Mouse (Mus musculus) skeletal muscle tissue, adult 2 months (tissue): ENCODE data around the gene Osbpl8.

ENCODE experiments used
- DNase-seq: peaks from one replicate; pipeline ENCODE4 v3.0.0-alpha.2; 2012; ENCODE audit warnings: low read depth, low spot score

Osbpl8 gene

DNA sequence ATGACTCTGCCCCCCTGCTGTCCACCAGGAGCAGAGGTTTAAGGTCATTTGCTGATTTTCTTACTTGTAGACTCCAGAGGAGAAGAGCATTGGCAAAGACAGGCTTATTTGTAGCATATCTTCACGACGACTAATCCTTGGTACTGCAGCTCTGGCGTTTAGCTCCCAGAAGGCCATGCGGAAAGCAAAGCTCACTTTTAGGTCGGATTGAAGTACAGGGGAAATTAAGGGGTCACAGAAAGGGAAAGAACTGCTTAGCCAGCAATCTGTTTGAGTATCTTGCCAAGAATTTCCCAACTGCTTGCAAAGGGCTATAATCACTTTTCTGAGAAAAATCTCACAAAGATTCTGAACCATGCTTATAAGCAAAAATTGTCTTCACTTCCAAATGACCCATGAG, 14.8 kb upstream of the Osbpl8 start:
- no peak for DNase-seq

DNA sequence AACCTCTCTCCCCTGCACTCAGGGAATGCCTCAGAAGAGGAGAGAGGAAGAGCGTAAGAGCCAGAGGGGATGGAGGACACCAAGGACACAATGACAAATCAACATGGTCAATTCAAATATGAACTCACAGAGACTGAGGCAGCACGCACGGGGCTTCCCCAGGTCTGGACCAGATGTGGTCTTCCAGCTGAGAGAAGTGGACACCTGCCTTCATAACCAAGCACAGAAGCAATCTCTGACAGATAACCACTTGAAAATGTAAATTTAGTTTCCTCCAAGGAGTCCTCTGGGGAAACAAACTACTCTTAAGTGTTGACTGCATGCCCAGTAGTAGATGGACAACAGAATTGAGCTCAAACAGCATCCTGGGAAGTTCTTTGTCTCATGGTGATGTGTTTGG, 9.5 kb upstream of the Osbpl8 start:
- no peak for DNase-seq

DNA sequence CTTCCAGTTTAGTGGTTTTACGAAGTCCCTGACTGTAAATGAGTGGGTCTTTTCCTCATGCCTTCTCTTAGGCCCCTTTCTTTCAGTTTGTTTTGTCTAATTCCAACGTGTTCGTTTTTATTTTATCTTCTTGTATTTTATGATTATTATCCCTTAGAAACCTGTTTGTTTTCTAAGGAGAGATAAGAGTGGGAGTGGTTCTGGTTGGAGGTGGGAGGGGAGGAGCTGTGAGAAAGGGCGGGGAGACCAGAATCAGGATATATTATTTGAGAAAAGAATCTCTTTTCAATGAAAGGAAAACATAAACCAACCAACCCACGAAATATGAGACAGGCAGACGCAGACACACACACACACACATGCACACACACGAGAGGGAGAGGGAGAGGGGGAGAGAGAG, 9.0 kb upstream of the Osbpl8 start:
- no peak for DNase-seq

DNA sequence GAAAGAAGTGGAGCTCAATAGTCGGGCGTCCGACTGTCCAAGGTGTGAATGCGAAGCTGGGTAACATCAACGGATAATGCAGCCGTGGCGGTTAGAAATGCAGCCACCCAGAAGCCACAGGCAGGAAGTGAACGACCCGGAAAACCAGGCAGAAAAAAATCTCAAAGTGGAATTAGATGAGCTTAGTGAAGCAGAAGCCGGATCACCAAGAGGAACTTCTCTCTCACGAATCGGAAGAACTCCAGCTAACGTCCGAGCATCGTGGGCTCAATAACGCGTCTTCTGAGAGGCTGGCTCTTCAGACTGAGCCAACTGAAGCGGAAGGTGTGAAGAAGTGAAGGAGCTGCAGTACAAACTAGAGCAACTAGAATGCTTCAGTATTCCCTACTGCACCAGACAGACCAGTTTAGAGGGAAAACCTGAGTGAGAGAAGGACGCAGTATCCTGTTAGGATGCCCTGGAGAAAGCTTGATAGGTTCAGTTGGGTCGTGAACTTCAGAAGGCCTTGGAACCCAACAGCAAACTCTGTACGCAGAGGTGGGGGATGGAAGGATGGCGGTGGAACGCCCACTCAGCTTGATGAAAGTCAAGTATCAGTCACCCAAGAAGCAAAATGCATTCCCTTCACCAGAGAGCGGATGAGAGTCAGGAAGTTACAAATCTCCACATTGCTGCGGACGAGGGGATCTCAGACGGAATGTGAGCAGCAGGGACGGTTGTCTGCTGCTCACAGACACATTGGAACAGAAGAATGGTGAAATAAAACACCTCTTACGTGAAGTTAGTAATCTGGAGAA, 8.0 kb upstream of the Osbpl8 start:
- DNase-seq, result no peak

DNA sequence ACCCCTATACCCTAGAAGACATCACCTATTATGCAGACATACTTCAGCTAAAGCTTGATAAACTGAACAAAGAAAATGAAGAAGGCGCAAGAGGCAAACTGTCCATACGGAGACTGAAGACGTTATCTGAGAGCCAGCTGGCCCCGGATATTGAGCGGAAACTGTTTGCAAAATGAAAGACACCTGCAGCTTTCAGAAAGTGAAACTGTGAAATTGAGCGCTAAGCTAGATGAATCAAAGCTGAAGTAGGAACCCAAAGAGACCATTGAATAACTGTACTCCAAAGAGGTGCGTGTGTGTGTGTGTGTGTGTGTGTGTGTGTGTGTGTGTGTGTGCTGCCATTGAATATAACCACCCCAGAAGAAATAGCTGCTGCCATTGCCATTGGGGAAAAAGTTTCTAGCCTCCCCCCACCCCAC, 7.3 kb upstream of the Osbpl8 start:
- no peak for DNase-seq

DNA sequence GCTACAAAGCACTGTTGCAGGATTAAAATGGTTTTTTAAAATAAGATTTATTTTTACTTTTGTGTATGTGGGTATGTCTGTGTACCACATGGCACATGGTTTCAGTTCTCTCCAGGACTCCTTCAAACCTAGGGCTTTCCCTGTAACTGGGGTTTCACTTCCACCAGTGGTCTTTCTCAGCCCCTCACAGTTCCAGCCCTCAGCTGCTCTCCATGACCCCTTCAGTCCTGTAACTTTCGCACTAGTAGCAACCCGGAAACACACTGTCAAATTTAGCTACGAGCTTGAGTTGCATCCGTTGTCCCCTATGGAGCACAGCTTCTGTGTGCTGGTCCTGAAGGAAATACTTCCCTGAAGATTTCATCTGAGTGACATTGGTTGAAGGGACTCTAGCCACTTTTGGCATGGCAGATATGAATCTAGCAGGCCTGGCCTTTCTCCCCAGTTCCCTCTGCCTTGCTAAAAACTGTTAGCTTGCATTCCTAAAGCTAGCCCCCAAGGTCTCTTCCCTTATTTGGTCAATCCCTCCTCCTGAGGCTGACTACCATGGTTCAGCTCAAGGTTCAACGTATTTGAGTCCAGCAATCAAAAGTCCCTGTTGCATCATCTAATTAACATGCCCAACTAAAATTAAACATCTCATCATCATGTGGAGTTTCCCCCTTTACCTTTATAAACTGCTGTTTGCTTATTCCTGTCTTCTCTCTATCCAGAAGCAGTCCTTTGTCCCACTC, 4.6 kb upstream of the Osbpl8 start:
- no peak for DNase-seq

DNA sequence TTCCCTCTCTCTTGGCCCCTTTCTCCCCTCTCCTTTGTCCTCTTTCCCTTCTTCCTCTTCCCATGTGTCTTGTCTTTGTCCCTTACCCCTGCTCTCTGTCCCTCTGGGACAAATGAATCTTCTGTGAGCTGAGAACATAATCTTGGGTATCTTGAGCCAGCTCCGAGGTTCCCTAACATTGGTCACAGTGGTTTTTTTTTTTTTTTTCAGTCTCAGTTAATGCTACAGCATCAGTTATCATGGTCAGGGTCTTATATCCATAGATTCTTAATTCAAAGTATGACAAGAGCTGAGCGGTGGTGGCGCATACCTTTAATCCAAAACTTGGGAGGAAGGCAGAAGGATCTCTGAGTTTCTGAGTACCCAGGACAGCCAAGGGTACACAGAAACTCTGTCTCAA, 4.0 kb upstream of the Osbpl8 start:
- DNase-seq, result no peak

DNA sequence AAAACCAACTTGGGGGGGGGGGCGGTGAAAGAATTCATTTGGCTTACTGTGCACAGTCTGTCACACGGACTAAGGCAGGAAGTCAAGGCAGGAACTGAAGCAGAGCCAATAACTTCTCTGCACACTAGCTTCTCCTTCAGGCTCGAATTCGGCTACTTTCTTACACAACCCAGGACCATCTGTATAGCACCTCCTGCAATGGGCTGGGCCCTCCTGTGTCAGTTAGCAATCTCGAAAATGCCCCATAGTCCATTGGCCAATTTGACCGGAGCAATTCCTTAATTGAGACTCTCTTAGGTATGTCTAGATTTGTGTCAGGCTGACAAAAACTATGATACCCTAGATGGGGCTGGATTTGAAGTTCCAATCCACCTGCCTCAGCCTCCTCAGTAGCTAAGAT, 3.2 kb upstream of the Osbpl8 start:
- no peak for DNase-seq

DNA sequence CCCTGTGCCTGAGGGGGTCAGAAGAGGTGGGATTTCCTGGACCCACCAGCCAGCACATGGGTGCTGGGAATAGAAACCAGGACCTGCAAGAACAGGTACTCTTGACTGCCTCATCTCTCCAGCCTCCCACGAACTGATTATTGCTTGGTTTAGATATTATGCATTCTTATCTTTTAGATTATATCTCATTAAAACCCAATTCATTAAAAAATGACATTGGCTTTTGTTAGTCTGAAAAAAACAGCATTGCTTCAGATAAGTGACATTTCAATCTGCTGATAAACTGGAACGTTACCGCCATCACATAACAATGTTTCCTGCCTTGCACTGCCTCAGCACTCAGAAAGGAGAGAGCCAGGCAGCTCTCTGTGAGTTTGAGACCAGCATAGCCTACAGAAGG, 1.5 kb upstream of the Osbpl8 start:
- DNase-seq, result no peak

DNA sequence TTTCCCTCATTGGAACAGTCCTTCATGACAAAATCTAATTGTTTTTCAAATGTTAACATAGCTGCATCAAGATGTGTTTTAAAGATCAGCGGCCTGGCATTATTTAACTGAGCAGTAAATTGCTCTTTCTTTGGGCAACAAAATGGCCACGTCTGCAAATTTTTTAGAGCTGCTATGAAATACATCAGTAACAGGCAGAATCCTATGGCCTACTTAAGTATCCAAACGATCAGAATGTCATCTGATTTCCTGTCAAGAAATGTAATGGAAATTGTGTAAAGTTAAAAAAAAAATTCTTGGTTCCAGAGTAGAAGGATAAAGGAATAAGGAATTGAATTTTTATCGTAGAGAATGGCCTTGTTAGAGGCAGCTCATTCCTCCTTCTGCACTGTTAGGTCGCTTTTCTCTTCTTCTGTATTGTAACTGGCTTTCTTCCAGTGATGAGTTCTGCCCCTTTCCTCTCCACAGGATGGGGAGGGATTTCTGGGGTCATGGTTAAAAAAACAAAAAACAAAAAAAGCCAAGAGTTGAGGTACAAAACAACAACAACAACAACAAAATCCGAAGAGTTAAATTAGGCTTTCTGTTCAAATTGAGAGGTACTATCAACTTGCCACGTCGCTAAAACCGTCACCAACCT, 831 bp upstream of the Osbpl8 start:
- no peak for DNase-seq

DNA sequence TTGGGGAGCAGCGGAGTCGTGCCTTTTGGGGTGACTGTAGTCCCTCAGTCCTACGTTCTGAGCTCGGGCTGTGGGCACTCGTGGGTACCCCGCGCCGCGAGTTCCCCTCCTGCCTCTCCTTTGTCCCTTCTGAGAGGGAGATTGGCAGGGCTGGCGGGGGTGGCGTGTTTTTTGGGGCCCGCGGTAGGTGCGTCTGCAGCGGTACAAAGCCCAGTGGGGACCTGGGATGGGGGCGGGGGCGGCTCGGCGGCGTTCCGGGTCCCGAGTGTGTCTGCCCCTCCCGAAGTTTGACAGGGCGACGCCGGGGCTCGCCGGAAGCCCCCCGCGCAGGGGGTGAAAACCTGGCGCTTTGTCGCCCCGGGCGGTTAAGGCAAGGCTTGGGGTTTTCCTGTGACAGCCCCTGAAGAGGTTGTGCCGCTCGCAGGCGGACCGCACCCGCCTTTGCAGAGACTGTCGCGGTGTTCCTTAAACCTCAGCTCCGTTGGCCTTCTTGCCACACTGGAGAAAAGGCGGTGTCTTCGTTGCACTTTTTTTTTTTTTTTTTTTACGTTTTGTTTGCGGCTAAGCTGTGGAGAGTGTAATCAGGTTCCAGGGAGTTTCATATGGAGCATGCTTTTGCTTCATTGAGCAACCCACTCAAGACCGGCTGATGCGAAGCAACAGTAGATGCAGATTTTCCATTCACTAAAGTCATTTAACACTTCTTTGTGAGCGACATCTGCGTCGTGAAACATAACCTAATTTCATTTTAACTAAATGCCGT, 848 bp downstream of the Osbpl8 start:
- peak; percentile 35 for DNase-seq

DNA sequence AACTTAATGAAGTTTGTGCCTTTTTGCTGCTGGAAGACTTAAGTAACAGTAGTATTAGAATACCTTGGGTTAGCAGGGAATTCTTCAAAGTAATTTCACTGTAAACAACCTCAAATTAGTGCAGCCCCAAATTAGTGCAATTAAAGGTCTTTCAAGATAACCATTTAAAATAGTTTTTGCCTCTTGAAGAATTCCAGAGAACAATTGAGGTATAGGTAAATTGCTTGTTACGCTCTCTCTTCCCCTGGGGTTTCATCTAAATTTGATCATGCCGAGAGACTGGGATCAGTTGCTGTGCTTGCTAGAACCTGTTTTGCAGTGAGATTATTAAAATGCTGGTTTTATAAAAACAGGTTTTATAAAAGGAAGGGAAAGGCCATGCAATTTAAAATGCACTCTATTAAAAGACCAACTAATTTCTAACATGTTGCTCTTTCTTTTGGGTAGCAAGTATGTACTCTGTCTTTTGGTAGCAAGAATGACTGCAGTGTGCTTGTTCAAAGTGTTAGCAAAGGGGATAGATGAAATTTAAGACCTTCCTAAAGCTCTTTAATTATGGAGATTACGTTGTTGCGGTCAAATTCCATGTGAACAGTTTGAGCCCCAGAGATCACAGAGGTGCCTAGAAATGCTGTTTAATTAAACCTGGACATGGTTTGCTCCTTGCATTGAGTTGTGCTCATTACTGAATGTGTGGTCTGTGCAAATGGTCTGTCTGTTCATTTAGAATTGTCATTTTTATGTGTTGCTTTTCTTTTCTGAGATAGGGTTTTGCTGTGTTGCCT, 1.7 kb downstream of the Osbpl8 start:
- DNase-seq, result no peak

DNA sequence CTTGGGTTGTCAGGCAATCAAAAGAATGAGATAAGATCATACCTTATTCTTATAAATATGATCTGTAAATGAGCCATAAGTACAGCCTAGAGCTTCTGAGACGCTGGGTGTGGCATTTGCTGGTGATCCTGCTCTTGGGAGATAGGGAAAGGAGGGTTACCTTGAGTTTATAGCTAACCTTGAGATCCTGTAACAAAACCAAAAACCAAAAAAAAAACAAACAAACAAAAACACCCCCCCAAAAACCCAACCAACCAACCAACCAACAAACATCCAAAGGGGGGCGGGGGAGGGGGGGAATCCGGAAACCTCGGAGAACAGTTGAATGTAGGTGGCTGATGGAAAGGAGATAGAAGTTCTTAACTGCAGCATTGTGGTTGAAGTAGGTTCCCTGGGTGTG, 2.9 kb downstream of the Osbpl8 start:
- DNase-seq, result no peak

DNA sequence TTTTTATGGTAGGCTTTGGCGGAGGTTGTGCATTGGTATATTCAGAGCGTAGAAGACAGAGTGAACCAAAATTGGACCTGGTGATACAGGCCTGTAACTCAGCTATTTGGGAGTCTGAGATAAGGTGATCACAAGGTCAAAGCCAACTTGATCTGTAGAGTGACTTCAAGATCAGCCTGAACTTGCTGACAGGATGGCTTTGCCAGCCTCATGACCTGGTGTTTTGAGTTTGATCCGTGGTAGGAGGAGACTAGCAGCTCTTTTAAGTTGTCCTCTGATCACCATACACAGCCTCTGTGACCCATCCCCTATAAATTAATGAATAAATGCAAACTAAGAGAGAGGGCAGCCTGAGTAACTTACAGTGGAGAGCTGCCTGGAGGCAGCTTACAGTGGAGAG, 3.8 kb downstream of the Osbpl8 start:
- DNase-seq, result no peak

DNA sequence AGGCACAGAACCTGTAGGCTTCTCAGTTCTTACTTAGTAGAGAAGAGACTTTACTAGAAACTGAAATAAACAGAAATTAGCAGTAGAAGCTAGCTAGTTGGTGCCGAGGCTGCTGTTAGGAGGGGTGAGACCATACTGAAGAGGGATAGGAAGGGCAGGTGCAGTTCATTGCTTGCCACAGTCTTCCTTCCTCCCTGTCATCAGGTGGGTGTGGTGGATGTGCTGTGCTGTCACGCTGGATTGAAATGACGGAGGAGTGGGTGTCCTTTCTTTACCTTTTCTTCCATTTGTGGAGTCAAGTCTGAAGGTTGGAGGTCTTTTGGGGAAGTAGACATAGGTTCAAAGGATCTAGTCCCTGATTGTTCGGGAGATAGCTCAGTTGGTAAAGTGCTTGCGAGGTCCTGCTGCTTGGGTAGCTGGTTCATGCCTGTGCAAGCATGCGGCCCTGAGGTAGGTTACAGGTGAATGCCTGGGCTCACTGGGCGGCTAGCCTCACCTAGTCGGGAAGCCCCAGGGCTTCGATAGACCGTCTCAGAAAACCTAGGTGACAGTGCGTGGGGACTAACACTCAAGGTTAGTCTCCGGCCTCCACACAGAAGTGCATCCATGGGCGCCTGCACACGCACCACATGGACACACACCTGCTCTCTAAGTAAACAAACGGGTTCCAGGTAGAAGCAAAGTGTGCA, 6.8 kb downstream of the Osbpl8 start:
- DNase-seq, result no peak

DNA sequence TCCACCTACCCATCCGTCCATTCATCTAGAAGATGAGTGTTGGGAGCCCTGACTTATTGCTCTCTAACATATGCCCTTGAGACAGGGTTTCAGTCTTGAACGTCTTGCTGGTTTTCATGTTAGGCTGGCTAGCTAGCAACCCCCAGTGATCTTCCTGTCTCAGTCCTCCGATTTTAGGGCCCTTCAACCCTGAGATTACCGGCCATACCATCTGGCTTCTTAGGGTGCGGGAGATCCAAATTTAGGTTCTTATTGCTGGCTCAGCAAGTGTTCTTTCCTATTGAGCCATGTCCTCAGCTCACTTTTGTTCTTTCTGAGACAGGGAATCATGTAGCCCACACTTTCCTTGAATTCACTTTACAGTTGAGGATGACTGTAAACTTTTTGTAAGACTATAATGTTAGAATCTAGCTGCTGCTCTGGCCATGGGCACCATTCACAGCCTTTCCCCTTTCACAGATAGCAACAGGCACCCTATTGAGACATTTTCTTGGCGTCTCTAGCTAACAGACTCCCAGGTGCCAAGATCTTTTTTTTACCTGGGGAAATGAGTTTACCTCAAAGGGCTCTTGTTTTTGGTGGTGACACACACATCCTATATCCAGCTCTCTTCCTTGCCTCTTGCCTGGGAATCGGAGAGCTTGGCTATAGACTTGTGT, 9.2 kb downstream of the Osbpl8 start:
- DNase-seq, result no peak

DNA sequence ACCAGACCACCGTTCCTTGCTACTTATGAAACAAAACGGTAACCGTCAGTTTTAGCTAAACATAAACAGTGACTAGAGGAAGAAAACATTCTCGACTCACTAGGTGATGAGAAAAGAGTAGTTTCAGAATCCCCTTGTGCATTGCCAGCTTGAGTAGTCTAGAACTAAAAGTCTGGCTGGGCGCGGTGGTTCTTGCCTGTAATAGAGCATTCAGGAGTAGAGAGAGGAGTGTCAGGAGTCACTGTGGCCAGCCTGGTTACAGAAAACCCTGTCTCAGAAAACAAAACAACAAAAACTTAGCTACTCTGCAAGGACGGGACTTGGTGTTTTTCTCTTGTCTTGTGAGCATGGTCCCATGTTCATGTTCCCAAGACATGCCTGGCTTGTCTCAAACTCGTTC, 12.8 kb downstream of the Osbpl8 start:
- no peak for DNase-seq

DNA sequence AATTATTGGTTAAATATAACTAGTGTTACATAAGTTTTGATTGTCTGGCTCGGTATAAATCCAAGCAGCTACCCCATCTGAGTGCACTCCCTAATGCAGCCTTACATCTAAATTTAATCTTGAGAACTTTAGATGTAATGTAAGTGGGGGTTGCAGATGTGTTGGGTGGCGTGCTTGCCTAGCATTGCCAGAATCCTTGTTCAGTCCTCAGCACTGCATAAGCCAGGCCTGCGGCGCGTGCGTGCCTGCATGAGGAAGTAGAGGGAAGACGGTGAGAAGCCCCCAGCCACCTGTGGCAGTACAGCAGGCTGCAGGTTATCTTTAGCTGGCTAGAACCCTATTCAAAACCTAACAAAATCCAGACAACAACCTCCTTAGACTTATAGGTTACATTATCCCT, 13.5 kb downstream of the Osbpl8 start:
- no peak for DNase-seq

DNA sequence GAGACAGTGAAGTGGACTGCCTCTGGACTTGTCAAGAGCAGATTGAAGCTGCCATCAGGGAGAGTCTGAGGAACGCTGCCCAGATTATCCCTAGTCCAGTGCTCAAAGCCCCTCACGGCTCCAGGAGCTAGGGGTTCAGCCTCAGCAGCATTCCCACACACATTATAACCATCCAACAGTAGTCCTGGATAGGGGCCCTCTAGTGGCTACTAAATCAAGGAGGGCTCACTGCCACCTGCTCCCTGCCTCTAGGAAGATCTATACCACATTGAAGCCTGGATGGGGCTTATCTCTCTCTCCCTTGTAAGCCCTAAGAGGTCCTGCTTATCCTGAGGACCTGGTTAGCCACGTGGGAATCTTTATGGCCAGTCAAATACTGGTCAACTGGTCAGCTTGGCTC, 16.1 kb downstream of the Osbpl8 start:
- DNase-seq, result no peak

DNA sequence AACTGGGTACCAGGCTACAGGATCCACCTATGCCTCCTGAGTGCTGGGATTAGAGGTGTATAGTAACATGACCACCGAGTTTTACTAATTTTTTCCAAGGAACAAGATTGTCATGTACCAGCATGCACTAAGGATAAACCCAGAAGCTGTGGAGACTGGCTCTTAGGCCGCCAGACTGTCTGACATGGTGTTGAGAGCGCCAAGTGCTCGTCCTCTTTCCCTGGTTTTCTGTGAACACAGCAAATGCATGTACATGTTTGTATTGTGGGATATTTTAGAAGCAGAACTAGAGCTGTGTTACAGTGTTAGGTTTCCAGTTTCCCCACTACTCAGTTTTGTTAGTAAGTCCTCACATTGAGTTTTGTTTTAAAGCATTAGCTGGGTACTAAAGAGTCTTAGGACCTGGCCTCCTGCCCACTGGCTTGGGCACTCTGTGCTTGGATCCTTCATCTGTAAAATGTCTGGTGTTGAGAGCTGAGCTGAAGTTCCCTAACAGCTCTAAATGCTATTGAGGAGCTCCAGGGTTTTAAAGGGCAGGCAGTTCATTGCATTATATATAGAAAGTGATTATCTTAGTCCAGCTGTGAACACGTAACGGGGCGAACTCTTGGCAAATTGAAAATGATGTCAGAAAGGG, 19.2 kb downstream of the Osbpl8 start:
- no peak for DNase-seq
